Mouse (Mus musculus) myocyte (in vitro differentiated cells): Measurements from ENCODE around the gene Pkib. TPM values are rescaled to one million over a fixed set of nuclear protein-coding genes. Genes with fewer than 3 reads are reported as not detected.
A peak's percentile ranks its signal among the peaks of the same experiment; 100 is the strongest.

ENCODE experiments used
- H3K27me3 ChIP-seq: one replicate; pipeline ENCODE4 v1.6.1; 2011; ENCODE audit not compliant: control insufficient read depth, insufficient read depth, insufficient read length
- H3K36me3 ChIP-seq: one replicate; pipeline ENCODE4 v1.6.1; 2011; ENCODE audit not compliant: control insufficient read depth, insufficient read depth
- H3K4me2 ChIP-seq: one replicate; pipeline ENCODE4 v1.6.1; 2011; ENCODE audit warnings: low read depth, control low read depth
- H3K4me3 ChIP-seq: one replicate; pipeline ENCODE4 v1.5.1; 2011; ENCODE audit warnings: mild to moderate bottlenecking, control low read depth, moderate library complexity
- H3K79me2 ChIP-seq: one replicate; pipeline ENCODE4 v1.6.1; 2011; ENCODE audit not compliant: control insufficient read depth, insufficient read depth
- H3ac ChIP-seq: one replicate; pipeline ENCODE4 v1.6.1; 2011; ENCODE audit not compliant: control insufficient read depth, insufficient read length
- CEBPB ChIP-seq: IDR thresholded peaks from 2 replicates; pipeline ENCODE4 v1.6.1; 2011; ENCODE audit warnings: mild to moderate bottlenecking, moderate library complexity; ENCODE audit not compliant: poor library complexity, insufficient read depth, severe bottlenecking
- E2F4 ChIP-seq: IDR thresholded peaks from one replicate; pipeline ENCODE4 v1.6.1; 2011; ENCODE audit warnings: mild to moderate bottlenecking, control low read depth, moderate library complexity; ENCODE audit not compliant: insufficient read depth
- MAX ChIP-seq: IDR thresholded peaks from one replicate; pipeline ENCODE4 v1.6.1; 2011; ENCODE audit warnings: low read depth, mild to moderate bottlenecking, control low read depth
- MYOD1 ChIP-seq, 3 experiments: IDR thresholded peaks; one replicate each; pipeline ENCODE4 v1.6.1; 2011; ENCODE audit warnings: control low read depth in 2 of 3, low read depth in 2 of 3, mild to moderate bottlenecking in 2 of 3, moderate library complexity in 1 of 3; ENCODE audit not compliant: insufficient read length in 2 of 3, control insufficient read depth in 1 of 3
- MYOG ChIP-seq, 3 experiments: IDR thresholded peaks; one replicate each; pipeline ENCODE4 v1.6.1; 2011; ENCODE audit warnings: control low read depth in 2 of 3, low read depth in 2 of 3, mild to moderate bottlenecking in 2 of 3; ENCODE audit not compliant: insufficient read length in 2 of 3, control insufficient read depth in 1 of 3, insufficient read depth in 1 of 3
- POLR2A ChIP-seq: IDR thresholded peaks from one replicate; pipeline ENCODE4 v1.6.1; 2011; ENCODE audit warnings: low read depth, mild to moderate bottlenecking, control low read depth, moderate library complexity; ENCODE audit not compliant: insufficient read length
- POLR2AphosphoS2 ChIP-seq: IDR thresholded peaks from one replicate; pipeline ENCODE4 v1.6.1; 2011; ENCODE audit warnings: low read depth, control low read depth; ENCODE audit not compliant: insufficient read length
- REST ChIP-seq: IDR thresholded peaks from one replicate; pipeline ENCODE4 v1.6.1; 2011; ENCODE audit warnings: mild to moderate bottlenecking, control low read depth, moderate library complexity; ENCODE audit not compliant: insufficient read depth, insufficient read length
- SRF ChIP-seq: IDR thresholded peaks from one replicate; pipeline ENCODE4 v1.6.1; 2011; ENCODE audit warnings: low read depth; ENCODE audit not compliant: control insufficient read depth, insufficient read length
- TCF12 ChIP-seq: IDR thresholded peaks from one replicate; pipeline ENCODE4 v1.6.1; 2011; ENCODE audit warnings: mild to moderate bottlenecking, control low read depth; ENCODE audit not compliant: poor library complexity, insufficient read depth, severe bottlenecking
- TCF3 ChIP-seq: IDR thresholded peaks from one replicate; pipeline ENCODE4 v1.6.1; 2011; ENCODE audit warnings: low read depth, control low read depth; ENCODE audit not compliant: insufficient read length
- USF1 ChIP-seq: IDR thresholded peaks from one replicate; pipeline ENCODE4 v1.6.1; 2011; ENCODE audit warnings: low read depth, mild to moderate bottlenecking, control low read depth, moderate library complexity
- polyA plus RNA-seq: library from polyadenylated mRNA; unstranded; fragments of >200 nt; fragmentation: generic; extraction: Trizol; gene quantifications from one replicate; pipeline ENCODE4 v1.2.1, GENCODE M21; 2012; ENCODE audit warnings: missing spikeins

Pkib gene
- polyA plus RNA-seq, 1 experiment, result not detected

GRCm38 (mm10) chr10:57758999-57759398 lies 127.2 kb downstream of the Pkib start:
- H3K27me3 ChIP-seq, result no peaks in the 10 kb centered on the region
- H3ac ChIP-seq, result no peak overlapping the region
- no peak overlapping the region for H3K4me2 ChIP-seq
- H3K4me3 ChIP-seq, result no peak overlapping the region
- H3K36me3 ChIP-seq, result no peaks in the 10 kb centered on the region
- TF ChIP-seq CEBPB (no peak), TCF12 (no peak), POLR2A (no peak), MAX (no peak), USF1 (no peak), REST (no peak), SRF (no peak), TCF3 (no peak), POLR2AphosphoS2 (no peak), MYOD1 (IDR thresholded peaks at IDR 0.05; ENCODE audit: control insufficient read depth in 1 of 3, insufficient read length in 2 of 3, low read depth in 2 of 3) (no peak), E2F4 (no peak), MYOG (IDR thresholded peaks at IDR 0.05; ENCODE audit: control insufficient read depth in 1 of 3, insufficient read depth in 1 of 3, insufficient read length in 2 of 3, low read depth in 2 of 3) (no peak)
- no peaks in the 10 kb centered on the region for H3K79me2 ChIP-seq

DNA sequence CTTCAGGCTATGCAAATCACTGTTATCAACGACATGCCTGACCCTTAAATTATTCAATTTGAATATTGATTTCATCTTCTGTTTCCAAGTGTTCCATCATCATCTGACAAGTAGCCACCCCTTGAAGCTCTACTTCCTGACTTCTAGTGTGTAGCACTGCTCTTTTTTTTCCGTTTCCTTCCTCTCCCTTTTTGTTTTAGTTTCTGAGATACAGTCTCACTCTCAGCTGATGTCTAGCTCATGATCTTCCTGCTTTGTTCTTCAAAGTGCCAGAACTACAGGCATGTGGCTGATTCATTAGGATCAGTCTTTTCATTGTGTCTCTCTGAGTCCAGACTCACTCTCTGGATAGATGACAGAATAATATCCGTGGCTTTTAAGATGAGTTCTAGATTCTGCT lies 128.9 kb downstream of the Pkib start:
- Histone ChIP-seq H3ac (no peak overlapping the region), H3K79me2 (no peaks in the 10 kb centered on the region), H3K36me3 (no peaks in the 10 kb centered on the region), H3K4me2 (no peak overlapping the region), H3K4me3 (no peak overlapping the region), H3K27me3 (no peaks in the 10 kb centered on the region)
- no peak for TF ChIP-seq MAX

DNA sequence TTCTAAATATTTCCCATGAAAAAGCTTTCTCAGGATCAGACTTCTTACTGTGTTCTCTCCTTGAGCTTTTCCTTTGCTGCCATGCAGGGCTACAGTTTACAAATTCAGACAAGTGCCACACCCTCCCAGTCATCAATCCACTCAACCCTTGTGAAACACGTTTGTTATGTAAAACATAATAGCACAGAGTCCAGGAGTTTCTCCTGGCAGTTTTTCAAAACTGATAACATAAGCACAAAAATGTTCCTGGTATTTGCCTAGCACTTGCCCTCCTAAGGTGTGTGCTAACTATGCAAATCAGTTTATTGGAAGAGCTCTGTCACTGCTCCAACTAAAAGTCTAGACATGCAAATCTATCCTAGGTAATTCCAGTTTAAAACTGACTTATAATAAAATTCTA lies 131.3 kb downstream of the Pkib start:
- H3K27me3 ChIP-seq, result no peaks in the 10 kb centered on the region
- H3K4me3 ChIP-seq, result no peak overlapping the region
- no peak for TF ChIP-seq REST
- TF ChIP-seq POLR2A, result no peak
- TF ChIP-seq CEBPB, result no peak
- no peak for TF ChIP-seq POLR2AphosphoS2
- TF ChIP-seq TCF12, result no peak
- TF ChIP-seq SRF, result no peak
- no peaks in the 10 kb centered on the region for H3K79me2 ChIP-seq
- no peaks in the 10 kb centered on the region for H3K36me3 ChIP-seq
- no peak overlapping the region for H3K4me2 ChIP-seq
- no peak overlapping the region for H3ac ChIP-seq

- Histone ChIP-seq H3K79me2 (no peaks in the 10 kb centered on the region), H3K4me2 (no peak overlapping the region), H3ac (no peak overlapping the region), H3K36me3 (no peaks in the 10 kb centered on the region), H3K4me3 (no peak overlapping the region), H3K27me3 (no peaks in the 10 kb centered on the region)
- TF ChIP-seq MYOG (IDR thresholded peaks at IDR 0.05; ENCODE audit: control insufficient read depth in 1 of 3, insufficient read depth in 1 of 3, insufficient read length in 2 of 3, low read depth in 2 of 3), result no peak
- no peak for TF ChIP-seq CEBPB
- TF ChIP-seq TCF3, result no peak
- TF ChIP-seq POLR2AphosphoS2, result no peak
- no peak for TF ChIP-seq SRF
- TF ChIP-seq POLR2A, result no peak
- no peak for TF ChIP-seq E2F4
- TF ChIP-seq USF1, result no peak
- TF ChIP-seq MAX, result no peak
- no peak for TF ChIP-seq MYOD1 (IDR thresholded peaks at IDR 0.05; ENCODE audit: control insufficient read depth in 1 of 3, insufficient read length in 2 of 3, low read depth in 2 of 3)
- no peak for TF ChIP-seq REST
Observed at GRCm38 (mm10) chr10:57783289-57784130, 151.7 kb downstream of the Pkib start.

DNA sequence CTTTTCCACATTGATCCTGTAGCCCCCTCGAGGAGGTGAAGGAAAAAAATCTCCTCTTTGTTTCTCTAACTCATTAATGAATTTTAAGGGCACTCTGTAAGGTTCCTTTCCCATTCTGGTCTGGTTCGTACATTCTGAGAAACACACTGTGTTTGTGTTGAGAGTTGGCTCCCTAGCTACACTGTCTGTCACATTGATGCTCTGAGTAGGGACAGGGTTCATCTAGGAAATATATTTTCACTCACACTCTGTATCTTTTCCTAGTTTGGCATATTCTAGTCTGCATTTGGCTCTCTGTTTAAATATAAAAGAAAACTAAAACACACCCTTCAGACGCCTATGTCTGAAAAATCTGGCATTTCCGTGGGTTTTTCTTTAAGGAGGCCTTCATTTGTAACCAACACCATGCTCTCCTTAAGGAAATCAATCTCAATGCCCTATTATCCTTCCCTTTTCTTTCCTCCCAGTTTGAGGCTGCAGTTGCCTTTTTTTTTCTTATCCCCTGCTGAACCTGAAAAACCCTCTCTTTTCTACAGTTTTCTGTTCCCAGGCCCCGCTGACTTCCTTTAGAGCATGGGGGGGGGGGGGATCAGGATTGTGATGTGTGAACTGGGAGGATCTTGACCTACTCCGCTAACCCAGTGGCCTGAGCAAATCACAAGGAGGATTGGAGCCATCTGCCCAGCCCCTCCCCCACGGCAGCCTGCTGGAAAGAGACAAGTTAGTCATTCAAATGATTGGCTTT lies 152.5 kb downstream of the Pkib start:
- no peaks in the 10 kb centered on the region for H3K36me3 ChIP-seq
- H3K79me2 ChIP-seq, result no peaks in the 10 kb centered on the region
- H3ac ChIP-seq, result no peak overlapping the region
- H3K27me3 ChIP-seq, result no peaks in the 10 kb centered on the region
- peak overlapping the region; percentile 27 for H3K4me2 ChIP-seq
- no peak overlapping the region for H3K4me3 ChIP-seq
- TF ChIP-seq SRF, result no peak
- TF ChIP-seq REST, result no peak
- TF ChIP-seq POLR2AphosphoS2, result no peak
- TF ChIP-seq TCF12, result no peak
- TF ChIP-seq MYOG (IDR thresholded peaks at IDR 0.05; ENCODE audit: control insufficient read depth in 1 of 3, insufficient read depth in 1 of 3, insufficient read length in 2 of 3, low read depth in 2 of 3), result no peak
- TF ChIP-seq CEBPB, result no peak
- no peak for TF ChIP-seq E2F4
- TF ChIP-seq TCF3, result no peak
- no peak for TF ChIP-seq MYOD1 (IDR thresholded peaks at IDR 0.05; ENCODE audit: control insufficient read depth in 1 of 3, insufficient read length in 2 of 3, low read depth in 2 of 3)
- no peak for TF ChIP-seq MAX
- no peak for TF ChIP-seq POLR2A
- TF ChIP-seq USF1, result no peak
